Mouse (Mus musculus) thymus, postnatal 10 days (tissue): ENCODE measurements around the gene Ninj2.
"Not testable (repeated sequence)": the region's sequence is repeated elsewhere in the genome, so short reads cannot be mapped to it uniquely, and the experiment has no call there.

Experiments used
- DNase-seq, 2 experiments: peaks; one replicate each; pipeline ENCODE4 v3.0.0; 2021; ENCODE audit warnings: low spot score in 2 of 2

Ninj2 gene

DNA sequence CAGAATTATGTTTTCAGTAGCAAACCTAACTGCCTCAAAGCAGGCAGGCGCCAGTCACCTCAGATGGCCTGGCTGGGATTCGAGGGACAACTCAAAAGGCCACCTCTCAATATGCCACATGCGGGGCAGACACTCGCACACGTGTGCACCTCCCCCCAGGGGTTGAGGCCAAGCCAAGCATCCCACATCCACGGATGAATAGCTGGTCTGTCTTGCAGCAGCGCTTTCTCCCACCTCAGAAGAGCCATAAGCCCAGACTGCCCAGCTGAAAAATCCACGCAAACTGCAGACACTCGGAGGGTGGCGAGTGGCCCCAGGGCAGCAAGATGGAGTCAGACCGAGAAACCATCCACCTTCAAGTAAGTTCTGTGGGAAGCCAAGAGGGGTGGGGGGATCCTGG lies at the start of gene Ninj2:
Ninj2 (plus strand) TSS at position 251 of the 400 bp plus-strand sequence.
- no peak for DNase-seq

DNA sequence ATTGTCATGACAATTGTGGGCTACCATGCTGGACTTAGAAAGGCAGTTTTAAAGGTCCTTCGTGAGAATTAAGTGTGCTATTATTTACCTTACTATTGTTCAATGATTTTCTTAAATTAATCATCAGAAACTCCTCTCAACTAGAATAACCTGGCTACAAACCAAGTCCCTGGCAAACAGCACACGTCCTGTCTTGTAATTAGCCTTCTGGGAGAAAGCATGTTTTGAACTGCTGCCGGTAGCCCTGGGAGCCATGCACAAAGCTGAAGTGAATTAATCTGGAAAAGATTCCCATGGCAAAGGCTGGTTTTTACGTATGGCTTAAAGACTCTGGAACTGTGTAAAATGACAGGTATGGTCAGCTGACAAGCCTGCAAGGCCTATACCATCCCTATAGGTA lies 47.7 kb upstream of the Ninj2 start:
- no peak for DNase-seq

DNA sequence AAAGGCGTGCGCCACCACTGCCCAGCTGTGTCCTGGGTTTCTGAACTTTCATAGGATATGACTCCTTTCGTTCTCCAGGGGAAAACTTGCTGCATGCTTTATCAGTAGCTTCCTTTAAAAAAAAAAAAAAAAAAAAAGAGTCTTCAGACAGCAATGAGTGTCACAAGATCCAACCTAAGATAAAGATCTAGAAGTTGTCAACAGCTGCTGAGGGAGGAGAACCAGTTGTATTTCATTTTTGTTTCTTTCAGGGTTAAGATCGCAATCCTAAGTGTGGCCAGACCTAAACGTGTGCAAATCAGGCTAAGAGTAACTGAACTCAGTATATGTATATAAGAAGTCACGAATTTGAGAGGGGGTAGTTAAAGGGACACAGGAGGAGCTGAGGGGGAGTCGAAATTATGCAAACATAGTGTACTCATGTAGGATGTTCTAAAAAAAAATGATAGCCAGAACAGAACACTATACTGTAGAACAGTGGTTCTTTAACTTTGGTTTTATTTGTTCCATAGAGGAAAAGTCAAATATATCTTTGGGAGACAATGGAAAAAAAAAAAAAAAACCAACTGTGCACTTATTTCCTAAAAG lies 45.4 kb upstream of the Ninj2 start:
- peak in 1 of 2 experiments; percentile 29 for DNase-seq

GRCm38 (mm10) chr6:120054412-120054811 lies 38.7 kb upstream of the Ninj2 start:
- no peak for DNase-seq

DNA sequence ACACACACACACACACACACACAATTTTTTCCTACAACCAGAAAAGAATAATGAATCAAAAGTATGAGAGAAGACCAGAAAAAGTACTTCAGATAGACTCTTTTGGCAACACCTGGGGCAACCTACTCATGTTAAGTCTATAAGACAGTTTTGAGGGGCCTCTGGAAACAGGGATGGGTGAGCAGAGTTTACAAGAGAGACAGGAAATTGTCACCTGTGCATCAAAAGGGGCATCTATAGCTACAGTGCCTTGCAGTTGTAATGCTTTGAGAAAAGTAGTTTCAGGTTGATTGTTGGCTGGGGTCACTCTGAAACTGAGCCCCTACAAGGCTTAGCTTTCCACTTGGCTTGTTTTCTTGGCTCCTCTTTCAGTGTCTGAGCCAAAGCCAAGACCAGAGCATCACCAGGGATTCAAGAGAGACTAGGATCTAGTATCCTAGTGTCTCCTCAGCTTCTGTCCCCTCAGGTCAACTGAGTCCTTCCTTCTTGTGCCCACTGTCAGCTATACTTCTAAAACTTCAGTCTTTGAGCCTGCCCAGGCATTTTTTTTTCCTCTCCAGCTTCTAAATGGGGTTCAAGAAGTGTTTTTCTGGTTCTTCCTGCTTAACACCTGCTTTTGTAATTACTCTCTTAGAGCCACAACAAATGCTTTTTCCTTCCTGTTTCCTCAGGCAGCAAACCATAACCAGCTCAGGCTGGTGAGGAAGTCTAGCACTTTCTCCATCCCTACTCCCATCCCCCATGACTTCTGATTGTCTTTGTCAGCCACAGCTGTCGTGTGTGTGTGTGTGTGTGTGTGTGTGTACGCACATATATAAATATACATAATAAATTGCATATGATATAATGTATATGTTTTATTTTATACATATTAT lies 37.2 kb upstream of the Ninj2 start:
- peak; percentile 58 to 66 for DNase-seq

DNA sequence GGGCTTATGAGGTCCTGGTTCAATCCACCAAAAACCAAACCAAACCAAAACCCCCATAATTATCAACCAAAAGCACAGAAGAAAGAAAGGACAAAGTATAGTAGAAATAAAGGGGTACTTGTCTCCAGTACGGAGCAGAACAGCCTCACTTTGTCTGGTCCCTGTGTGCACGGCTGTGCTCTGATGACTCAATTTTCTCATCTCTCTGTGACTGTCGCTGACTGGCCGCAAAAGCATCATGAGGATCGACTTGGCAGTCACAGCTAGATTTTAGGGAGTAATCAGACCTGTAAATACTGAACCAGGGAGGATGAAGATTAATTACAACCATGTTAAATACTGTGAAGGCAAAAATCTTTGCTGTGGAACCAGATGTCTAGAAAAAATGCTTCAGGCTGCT lies 30.2 kb upstream of the Ninj2 start:
- no peak for DNase-seq

DNA sequence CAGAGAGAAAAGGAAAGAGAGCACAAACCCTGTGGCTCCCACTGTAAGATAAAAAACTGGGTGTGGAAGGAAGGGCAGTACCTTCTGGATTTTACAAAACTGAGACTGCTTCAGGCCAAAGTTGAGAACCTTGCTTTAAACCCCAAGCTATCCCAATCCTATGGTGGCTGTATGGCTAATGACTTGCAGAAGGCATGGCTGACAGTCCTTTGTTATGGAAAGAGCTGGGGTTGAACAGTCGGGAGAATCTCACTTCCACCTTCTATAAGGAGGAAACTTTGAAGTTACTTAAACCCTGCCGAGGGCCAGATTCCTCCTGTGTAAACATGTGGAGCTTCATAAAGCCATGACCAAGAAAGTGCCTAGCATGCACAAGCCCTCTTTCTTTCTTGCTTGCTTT lies 28.5 kb upstream of the Ninj2 start:
- DNase-seq, result no peak

DNA sequence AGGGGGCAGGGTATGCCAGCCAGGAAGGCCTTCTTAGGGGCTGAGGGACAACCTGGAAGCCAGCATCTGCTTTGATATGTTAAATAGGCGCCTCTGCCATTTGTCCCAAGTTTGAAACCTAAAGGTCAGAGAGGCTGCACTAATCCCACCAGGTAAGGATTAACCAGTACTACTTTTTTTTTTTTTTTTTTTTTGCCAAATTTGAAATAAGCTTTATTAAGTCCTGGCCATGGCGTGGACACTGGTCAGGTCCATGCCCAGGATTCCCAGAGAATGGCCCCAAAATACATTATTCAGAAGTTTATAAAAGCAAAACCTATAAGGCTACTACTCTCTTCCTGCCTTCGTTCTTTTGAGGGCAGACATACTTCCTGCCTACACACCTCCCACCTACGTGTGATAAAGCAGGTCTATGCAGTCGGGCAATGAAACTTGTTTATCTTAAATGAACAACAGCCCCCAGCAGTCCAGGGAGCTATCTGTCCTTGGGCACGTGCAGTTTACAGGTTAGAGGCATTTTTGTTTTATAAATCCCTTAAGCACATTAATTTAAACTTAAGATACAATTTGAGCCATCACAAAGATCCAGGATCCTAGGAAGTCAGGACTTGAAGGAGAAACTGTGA lies 27.5 kb upstream of the Ninj2 start:
- DNase-seq, result peak in 1 of 2 experiments; percentile 33

DNA sequence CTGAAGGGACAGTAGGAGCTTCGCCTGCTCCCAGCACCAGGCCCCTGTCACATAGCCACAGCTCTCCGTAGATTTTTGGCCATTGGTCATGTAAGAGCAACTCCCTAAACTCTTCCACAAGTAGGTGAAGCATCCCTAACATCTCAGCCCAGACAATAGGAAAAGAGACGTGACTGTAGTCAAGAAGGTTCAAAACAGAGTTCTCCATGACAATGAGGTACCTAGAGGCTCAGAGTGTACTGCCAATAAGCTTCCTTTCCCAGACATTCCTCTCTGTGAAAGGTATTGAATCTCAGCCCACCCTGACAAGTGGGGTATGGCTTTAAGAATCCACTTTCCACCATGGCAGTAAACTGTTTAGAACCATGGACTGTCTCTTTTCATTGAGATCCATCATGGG lies 23.6 kb upstream of the Ninj2 start:
- no peak for DNase-seq

- no peak for DNase-seq
Measured at GRCm38 (mm10) chr6:120072630-120073029, 20.5 kb upstream of the Ninj2 start.

GRCm38 (mm10) chr6:120076619-120077450 lies 16.3 kb upstream of the Ninj2 start:
- no peak for DNase-seq

GRCm38 (mm10) chr6:120079547-120079946 lies 13.6 kb upstream of the Ninj2 start:
- no peak for DNase-seq

- DNase-seq, result peak; percentile 49
Measured at GRCm38 (mm10) chr6:120081516-120081915, 11.6 kb upstream of the Ninj2 start.

DNA sequence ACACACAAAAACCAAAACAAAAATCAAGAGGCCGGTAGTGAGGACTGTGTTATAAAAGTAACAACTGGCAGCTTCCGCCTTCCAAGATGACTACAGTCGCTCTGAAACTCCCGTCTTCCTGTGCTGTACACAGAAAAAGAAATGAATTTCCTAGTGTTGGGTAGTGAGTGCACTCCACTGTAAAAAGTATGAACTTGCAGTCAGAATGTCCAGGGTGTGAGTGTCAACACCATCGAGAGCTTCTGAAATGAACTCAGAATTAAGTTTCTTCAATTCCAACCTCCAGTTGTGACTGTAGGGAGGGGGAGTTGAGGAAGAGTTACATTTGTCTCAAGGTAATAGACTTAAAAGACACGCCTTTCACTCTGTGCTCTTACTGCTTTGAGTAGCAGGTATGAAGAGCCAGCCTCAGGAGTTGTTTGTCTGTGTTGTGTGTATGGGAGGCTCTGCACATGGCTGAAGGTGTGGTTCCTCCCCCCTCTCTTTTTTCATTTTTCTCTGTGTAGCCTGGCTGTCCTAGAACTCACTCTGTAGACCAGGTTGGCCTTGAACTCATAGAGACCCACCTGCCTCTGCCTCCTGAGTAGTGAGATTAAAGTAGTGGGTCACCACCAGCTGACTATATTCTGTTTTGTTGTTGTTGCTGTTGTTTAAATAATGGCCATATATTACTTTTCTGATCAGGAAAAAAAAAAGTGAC lies 10.7 kb upstream of the Ninj2 start:
- no peak for DNase-seq

DNA sequence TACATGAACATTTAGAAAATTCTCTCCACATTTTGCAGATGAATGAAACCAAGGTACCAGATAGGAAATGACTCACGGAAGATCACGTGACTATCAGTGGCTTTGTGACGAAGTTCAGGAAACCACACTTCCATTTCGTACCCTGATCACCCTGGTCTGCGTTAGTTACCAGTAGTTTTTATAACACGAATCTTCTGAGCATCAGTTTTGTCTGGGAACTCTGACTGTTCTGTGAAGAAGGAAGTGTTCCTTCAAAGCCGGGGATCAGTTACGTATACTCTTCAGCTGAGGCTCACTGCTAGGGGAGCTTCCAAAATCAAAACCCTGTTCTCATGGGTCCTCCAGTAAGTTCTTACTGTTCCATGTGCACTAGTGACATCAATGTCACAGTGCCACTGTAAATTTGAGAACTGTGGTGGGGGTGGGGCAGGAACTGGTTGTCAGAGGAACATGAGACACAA lies 10.2 kb upstream of the Ninj2 start:
- DNase-seq, result no peak

DNA sequence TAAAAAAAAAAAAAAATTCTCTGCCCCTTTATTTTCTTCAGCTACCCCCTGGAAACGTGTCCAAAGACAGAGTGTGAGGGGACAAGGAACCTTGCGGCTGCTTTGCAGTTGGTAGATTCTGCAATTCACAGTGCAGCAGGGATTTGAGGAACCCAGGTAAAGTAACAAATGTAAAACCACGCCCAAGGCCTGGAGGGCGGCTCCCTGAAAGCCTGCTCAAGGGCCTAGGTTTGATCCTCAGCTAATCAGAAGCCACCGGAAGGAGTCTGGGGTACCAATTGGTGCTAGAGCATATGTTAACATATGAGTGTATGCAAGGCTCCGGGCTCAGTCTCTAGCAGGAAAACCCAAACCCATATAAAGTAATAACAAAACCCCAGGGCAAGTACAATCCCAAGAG lies 9.7 kb upstream of the Ninj2 start:
- DNase-seq, result no peak

DNA sequence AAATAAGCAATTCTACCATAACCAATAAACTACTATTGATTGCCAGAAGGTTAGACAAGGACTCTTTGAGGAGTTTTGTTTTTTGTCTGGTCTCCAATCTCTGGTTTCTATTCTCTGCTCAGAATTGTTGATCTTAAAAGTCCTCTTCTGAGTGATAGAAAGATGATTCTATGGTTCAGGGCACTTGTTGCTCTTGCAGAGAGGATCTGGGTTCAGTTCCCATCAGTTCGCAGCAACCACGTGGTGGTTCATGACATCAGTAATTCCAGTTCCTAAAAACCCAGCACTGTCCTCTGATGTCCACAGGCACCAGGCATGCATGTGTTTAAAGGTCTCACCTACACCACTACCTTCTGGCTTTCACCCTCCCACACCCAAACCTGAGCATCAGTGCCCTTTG lies 8.2 kb upstream of the Ninj2 start:
- DNase-seq, result no peak

DNA sequence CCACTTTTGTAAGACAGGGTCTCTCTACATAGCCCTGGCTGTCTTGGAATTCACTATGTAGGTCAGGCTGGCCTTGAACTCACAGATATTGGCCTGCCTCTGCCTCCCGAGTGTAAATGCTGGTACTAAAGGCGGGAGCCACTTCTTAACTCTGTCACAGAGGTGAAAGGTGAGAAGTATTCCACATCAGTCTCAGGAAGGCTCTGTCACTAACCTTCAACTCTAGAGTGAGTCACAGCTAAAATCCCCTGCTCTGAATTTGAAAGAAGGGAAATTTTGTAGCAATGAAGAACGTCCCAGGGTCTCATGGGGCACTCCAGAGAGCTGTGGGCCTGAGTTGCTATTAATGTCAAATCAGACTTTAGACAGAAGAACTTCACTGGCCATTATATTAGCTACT lies 7.3 kb upstream of the Ninj2 start:
- no peak for DNase-seq

GRCm38 (mm10) chr6:120087041-120087440 lies 6.1 kb upstream of the Ninj2 start:
- not testable (repeated sequence) for DNase-seq

DNA sequence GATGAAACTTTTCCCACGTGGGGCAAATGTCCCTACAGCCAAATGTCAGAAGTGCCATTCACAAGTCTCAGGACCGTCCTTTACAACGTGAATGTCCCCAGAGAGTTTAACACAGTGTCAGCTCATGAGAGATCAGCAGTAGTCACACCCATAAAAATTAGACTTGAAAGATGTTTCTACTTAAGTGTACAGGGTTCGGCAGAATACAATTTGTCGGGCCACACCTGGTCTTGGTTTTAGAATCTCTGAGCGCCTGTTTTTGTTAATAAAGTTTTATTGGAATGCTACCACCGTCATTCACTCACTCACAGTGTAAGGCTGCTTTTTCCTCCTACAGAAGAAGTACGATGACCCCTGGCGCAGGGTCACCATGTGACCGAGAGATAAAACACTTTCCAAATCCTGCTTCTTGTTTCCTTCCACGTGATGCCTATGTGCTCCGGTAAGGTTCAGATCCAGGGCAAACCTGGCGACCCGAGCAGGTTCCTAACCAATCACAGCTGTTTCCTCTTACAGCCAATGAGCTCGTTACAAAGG lies 2.4 kb upstream of the Ninj2 start:
- no peak for DNase-seq

DNA sequence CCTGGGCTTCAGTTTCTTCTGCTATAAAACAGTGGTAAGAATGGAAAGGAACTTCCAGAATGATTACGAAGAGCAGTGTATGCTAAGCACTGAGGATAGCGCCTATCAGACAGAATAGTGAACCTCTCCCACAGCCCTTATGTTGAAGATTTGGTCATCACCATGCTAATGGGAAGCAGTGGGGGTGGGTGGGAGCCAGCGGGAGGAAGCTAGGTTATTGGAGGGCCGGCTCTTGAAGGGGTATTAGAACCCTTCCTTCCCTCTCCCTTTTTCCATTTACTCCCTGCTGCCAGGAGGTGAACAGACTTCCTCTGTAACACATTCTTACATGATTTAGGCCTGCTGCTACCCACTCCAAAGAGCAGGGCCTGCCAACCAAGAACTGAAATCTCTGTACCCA lies 1.2 kb upstream of the Ninj2 start:
- DNase-seq, result no peak
